Mouse (Mus musculus): ENCODE measurements around the gene D5Ertd579e.

- no peak for TF ChIP-seq GATA1 (IDR thresholded peaks at IDR 0.05; ENCODE audit: low read length)
- no peak for TF ChIP-seq TAL1 (IDR thresholded peaks at IDR 0.05; ENCODE audit: low read length)
These were observed 138.9 kb downstream of the D5Ertd579e start for GRCm38 (mm10) chr5:36556906-36557305.
